Mouse (Mus musculus) granulocyte monocyte progenitor cell, adult 5-6 weeks (primary cell): ENCODE results near the gene Smim20. TPM values are rescaled to one million over a fixed set of nuclear protein-coding genes. Genes with fewer than 3 reads are reported as not detected.

Experiments
- ATAC-seq: replicated peaks from 2 replicates; pipeline ENCODE4 v1.8.0; 2016; ENCODE audit warnings: mild to moderate bottlenecking, moderate TSS enrichment, inconsistent platforms; ENCODE audit not compliant: poor library complexity, severe bottlenecking
- total RNA-seq, 2 experiments: library from RNA; stranded (forward) in 1 of 2; stranded (reverse) in 1 of 2; fragments of 200-712, 200-1000 nt in 1 of 2; fragments of >200 nt in 1 of 2; fragmentation: Nextera tagmentation in 1 of 2; gene quantifications; 2 replicates each; pipeline ENCODE4 v1.2.3; 2014 to 2017

The Smim20 gene
- total RNA-seq, 2 experiments from 2014 or later: 51.4 to 57.0 TPM

GRCm38 (mm10) chr5:53302895-53303670 is 36.2 kb downstream of the Smim20 start:
- no peak for ATAC-seq

GRCm38 (mm10) chr5:53303941-53304340 is 37.1 kb downstream of the Smim20 start:
- no peak for ATAC-seq

- no peak for ATAC-seq
These were observed 38.1 kb downstream of the Smim20 start for GRCm38 (mm10) chr5:53304936-53305335.

GRCm38 (mm10) chr5:53306864-53307263 is 40.0 kb downstream of the Smim20 start:
- ATAC-seq: no peak

GRCm38 (mm10) chr5:53307437-53307836 is 40.6 kb downstream of the Smim20 start:
- no peak for ATAC-seq

- peak; percentile 95 for ATAC-seq
These were observed 47.7 kb downstream of the Smim20 start for GRCm38 (mm10) chr5:53314404-53315167.

- ATAC-seq: no peak
These were observed 48.9 kb downstream of the Smim20 start for GRCm38 (mm10) chr5:53315829-53316228.

GRCm38 (mm10) chr5:53317396-53317795 is 50.5 kb downstream of the Smim20 start:
- no peak for ATAC-seq

- ATAC-seq: no peak
These were observed 51.1 kb downstream of the Smim20 start for GRCm38 (mm10) chr5:53317885-53318466.

GRCm38 (mm10) chr5:53320331-53320730 is 53.4 kb downstream of the Smim20 start:
- ATAC-seq: no peak

GRCm38 (mm10) chr5:53321901-53322300 is 55.0 kb downstream of the Smim20 start:
- ATAC-seq: no peak

- no peak for ATAC-seq
These were observed 55.6 kb downstream of the Smim20 start for GRCm38 (mm10) chr5:53322471-53322870.

- ATAC-seq: no peak
These were observed 56.2 kb downstream of the Smim20 start for GRCm38 (mm10) chr5:53323121-53323520.

- no peak for ATAC-seq
These were observed 57.4 kb downstream of the Smim20 start for GRCm38 (mm10) chr5:53324256-53324655.

- ATAC-seq: no peak
These were observed 57.9 kb downstream of the Smim20 start for GRCm38 (mm10) chr5:53324791-53325190.

- peak; percentile 97 for ATAC-seq
These were observed 59.1 kb downstream of the Smim20 start for GRCm38 (mm10) chr5:53326023-53326422.

- no peak for ATAC-seq
These were observed 59.6 kb downstream of the Smim20 start for GRCm38 (mm10) chr5:53326491-53326890.
